Mouse (Mus musculus) G1E (cell line): ENCODE measurements at regions not wholly inside any gene's neighbourhood (a gene's known extent, or its start where the extent isn't known, plus 50 kb on each side); places are given as distances from the start of the nearest gene placed in this dataset.

Experiments used
- ATAC-seq: 2 replicates; pipeline ENCODE4 v1.8.0; 2016; ENCODE audit warnings: mild to moderate bottlenecking; ENCODE audit not compliant: insufficient number of reproducible peaks, poor library complexity, low FRiP score, severe bottlenecking; ENCODE audit errors: extremely low read depth
- DNase-seq: peaks from one replicate; pipeline ENCODE4 v3.0.0; 2012; ENCODE audit warnings: low spot score
- H3K27me3 ChIP-seq: 2 replicates; pipeline ENCODE4 v1.6.1; 2012; ENCODE audit warnings: mild to moderate bottlenecking, low read length, inconsistent platforms; ENCODE audit not compliant: insufficient read depth
- H3K36me3 ChIP-seq: replicated peaks from 2 replicates; pipeline ENCODE3; 2012; ENCODE audit warnings: mild to moderate bottlenecking, inconsistent platforms
- H3K4me1 ChIP-seq: 2 replicates; pipeline ENCODE4 v1.6.1; 2012; ENCODE audit warnings: low read depth, low read length, inconsistent platforms, mixed read lengths; ENCODE audit not compliant: insufficient read depth
- H3K4me3 ChIP-seq: 2 replicates; pipeline ENCODE4 v1.5.1; 2012; ENCODE audit warnings: low read depth, mild to moderate bottlenecking, inconsistent platforms, low read length, moderate library complexity, mixed read lengths
- H3K9me3 ChIP-seq: replicated peaks from 2 replicates; pipeline ENCODE4 v1.6.1; 2012; ENCODE audit warnings: inconsistent platforms
- CTCF ChIP-seq: IDR thresholded peaks from 2 replicates; pipeline ENCODE4 v1.5.1; 2012; ENCODE audit warnings: low read depth, low read length, inconsistent platforms, mixed read lengths
- GATA1 ChIP-seq: IDR thresholded peaks from 2 replicates; pipeline ENCODE4 v1.6.1; 2012; ENCODE audit warnings: borderline replicate concordance, low read length, inconsistent platforms, mixed read lengths
- GATA2 ChIP-seq: IDR thresholded peaks from 2 replicates; pipeline ENCODE4 v1.6.1; 2012; ENCODE audit warnings: low read depth, low read length, inconsistent platforms, borderline replicate concordance
- POLR2AphosphoS5 ChIP-seq: IDR thresholded peaks from 2 replicates; pipeline ENCODE4 v1.6.1; 2012; ENCODE audit warnings: low read depth, low read length, inconsistent platforms; ENCODE audit not compliant: insufficient replicate concordance
- TAL1 ChIP-seq: conservative IDR thresholded peaks from 2 replicates; pipeline ENCODE4 v1.6.1; 2012; ENCODE audit warnings: low read depth, low read length, inconsistent platforms, mixed read lengths

GRCm38 (mm10) chr9:120751686-120752484, 177.1 kb upstream of the Ctnnb1 start:
- no peak for ATAC-seq
- TF ChIP-seq POLR2AphosphoS5: no peak
- no peak for TF ChIP-seq TAL1
- TF ChIP-seq GATA1: no peak
- TF ChIP-seq GATA2: no peak
- no peak for TF ChIP-seq CTCF
- Histone ChIP-seq H3K4me1 (no peaks in the 10 kb centered on the region), H3K27me3 (peaks cover 34% of the 10 kb centered on the region), H3K36me3 (no peaks in the 10 kb centered on the region), H3K4me3 (no peak overlapping the region), H3K9me3 (0 out of 2 replicates have a peak, but pooled peaks cover 3% of the 10 kb centered on the region)
- no peak for DNase-seq

GRCm38 (mm10) chr9:120754151-120754550, 174.9 kb upstream of the Ctnnb1 start:
- peaks cover 27% of the 10 kb centered on the region for H3K27me3 ChIP-seq
- H3K9me3 ChIP-seq: 0 out of 2 replicates have a peak, but pooled peaks cover 3% of the 10 kb centered on the region
- no peaks in the 10 kb centered on the region for H3K4me1 ChIP-seq
- ATAC-seq (no peak), DNase-seq (no peak)
- no peaks in the 10 kb centered on the region for H3K36me3 ChIP-seq
- TF ChIP-seq POLR2AphosphoS5: no peak
- TF ChIP-seq CTCF: no peak
- TF ChIP-seq GATA2: no peak
- TF ChIP-seq TAL1: no peak
- TF ChIP-seq GATA1: no peak
- no peak overlapping the region for H3K4me3 ChIP-seq

GRCm38 (mm10) chr9:120755486-120755885, 173.5 kb upstream of the Ctnnb1 start:
- DNase-seq (no peak), ATAC-seq (no peak)
- H3K36me3 ChIP-seq: no peaks in the 10 kb centered on the region
- TF ChIP-seq CTCF (no peak), GATA2 (no peak), POLR2AphosphoS5 (no peak), TAL1 (no peak), GATA1 (no peak)
- peaks cover 16% of the 10 kb centered on the region for H3K27me3 ChIP-seq
- 0 out of 2 replicates have a peak, but pooled peaks cover 3% of the 10 kb centered on the region for H3K9me3 ChIP-seq
- no peak overlapping the region for H3K4me3 ChIP-seq
- H3K4me1 ChIP-seq: peaks cover 5% of the 10 kb centered on the region; the same call in 1 of the 2 replicates

GRCm38 (mm10) chr9:120758003-120758402, 171.0 kb upstream of the Ctnnb1 start:
- TF ChIP-seq CTCF (no peak), TAL1 (no peak), GATA2 (no peak), POLR2AphosphoS5 (no peak), GATA1 (no peak)
- Histone ChIP-seq H3K36me3 (no peaks in the 10 kb centered on the region), H3K4me1 (peaks cover 5% of the 10 kb centered on the region; the same call in 1 of the 2 replicates), H3K4me3 (no peak overlapping the region), H3K27me3 (peaks cover 3% of the 10 kb centered on the region), H3K9me3 (0 out of 2 replicates have a peak, but pooled peaks cover 3% of the 10 kb centered on the region)
- ATAC-seq (no peak), DNase-seq (no peak)

GRCm38 (mm10) chr9:120758632-120759031, 170.4 kb upstream of the Ctnnb1 start:
- TF ChIP-seq TAL1: no peak
- no peak for TF ChIP-seq POLR2AphosphoS5
- TF ChIP-seq GATA1: no peak
- no peak for TF ChIP-seq GATA2
- no peak for TF ChIP-seq CTCF
- DNase-seq (no peak), ATAC-seq (no peak)
- H3K9me3 ChIP-seq: 0 out of 2 replicates have a peak, but pooled peaks cover 3% of the 10 kb centered on the region
- H3K27me3 ChIP-seq: 0 out of 2 replicates have a peak, but pooled peaks cover under 1% of the 10 kb centered on the region
- H3K36me3 ChIP-seq: no peaks in the 10 kb centered on the region
- no peak overlapping the region for H3K4me3 ChIP-seq
- H3K4me1 ChIP-seq: peaks cover 5% of the 10 kb centered on the region; the same call in 1 of the 2 replicates

- DNase-seq: no peak
- no peak for TF ChIP-seq POLR2AphosphoS5
- no peak for TF ChIP-seq GATA1
- no peak for TF ChIP-seq GATA2
- no peak for TF ChIP-seq CTCF
- TF ChIP-seq TAL1: no peak
- Histone ChIP-seq H3K27me3 (no peaks in the 10 kb centered on the region), H3K4me1 (peaks cover 5% of the 10 kb centered on the region; the same call in 1 of the 2 replicates), H3K4me3 (no peak overlapping the region), H3K36me3 (no peaks in the 10 kb centered on the region), H3K9me3 (0 out of 2 replicates have a peak, but pooled peaks cover 3% of the 10 kb centered on the region)
- ATAC-seq: no peak; the same call in 1 of the 2 replicates
These were observed 169.2 kb upstream of the Ctnnb1 start for GRCm38 (mm10) chr9:120759771-120760170.
